Mouse (Mus musculus) left cerebral cortex, postnatal 25 days (tissue): ENCODE results near the gene Drc3. TPM values are rescaled to one million over a fixed set of nuclear protein-coding genes. Genes with fewer than 3 reads are reported as not detected.

Source experiments
- DNase-seq, 2 experiments: peaks; one replicate each; pipeline ENCODE4 v3.0.0; 2022; ENCODE audit warnings: low spot score in 2 of 2, mixed read lengths in 1 of 2
- intact Hi-C: fragments of 180-260 bp; cut with DNase I; formaldehyde crosslinking; loops from one replicate; pipeline ENCODE4 v1.15.1; 2025
- total RNA-seq, 2 experiments: library from RNA; stranded (reverse); gene quantifications; 2 replicates each; pipeline ENCODE4 v1.2.3; 2021

Drc3 gene
- total RNA-seq = 10 to 100 TPM in 1 of 2 experiments, 1 to 10 TPM in 1; 9.1 to 11.1 TPM

- peak; percentile 99 to 100 for DNase-seq
- intact Hi-C loops = loop anchor here (2.0 to 5.0 kb wide), 2 partner anchors 45 to 64 kb away; partner anchors contain the start of gene Gid4
Measured at GRCm38 (mm10) chr11:60352559-60353411, at the start of gene Drc3, which contains the start of gene Tom1l2. Gene Drc3, plus strand, starts transcription at chr11:60353329. Gene Tom1l2, minus strand, starts transcription at chr11:60352905.

- no peak for DNase-seq
- intact Hi-C loops = no loop called here
Measured at GRCm38 (mm10) chr11:60303497-60303896, 49.6 kb upstream of the Drc3 start.

- DNase-seq = no peak
- intact Hi-C loops = loop anchor here (5.0 kb wide), 1 partner anchor 107 kb away; no protein-coding TSS in a partner anchor
Measured at GRCm38 (mm10) chr11:60305611-60306010, 47.5 kb upstream of the Drc3 start.

DNA sequence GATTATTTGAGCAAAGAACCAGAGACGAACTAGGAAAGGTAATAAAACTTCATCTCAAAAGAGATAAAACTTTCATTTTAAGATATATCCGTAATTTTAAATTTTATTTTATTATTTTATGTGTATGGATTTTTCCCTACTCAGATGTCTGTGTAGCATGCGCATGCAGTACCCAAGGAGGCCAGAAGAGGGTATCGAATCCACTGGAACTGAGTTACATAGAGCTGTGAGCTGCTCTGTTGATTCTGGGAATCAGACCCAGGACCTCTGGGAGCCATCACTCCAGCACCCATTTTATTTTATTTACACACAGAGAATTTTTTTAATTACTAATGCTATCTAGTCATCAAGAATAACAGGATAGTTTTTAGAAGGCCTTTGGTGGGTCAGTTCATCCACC, 46.3 kb upstream of the Drc3 start:
- intact Hi-C loops = loop anchor here (5.0 kb wide), 1 partner anchor 105 kb away; no protein-coding TSS in a partner anchor
- DNase-seq = no peak

DNA sequence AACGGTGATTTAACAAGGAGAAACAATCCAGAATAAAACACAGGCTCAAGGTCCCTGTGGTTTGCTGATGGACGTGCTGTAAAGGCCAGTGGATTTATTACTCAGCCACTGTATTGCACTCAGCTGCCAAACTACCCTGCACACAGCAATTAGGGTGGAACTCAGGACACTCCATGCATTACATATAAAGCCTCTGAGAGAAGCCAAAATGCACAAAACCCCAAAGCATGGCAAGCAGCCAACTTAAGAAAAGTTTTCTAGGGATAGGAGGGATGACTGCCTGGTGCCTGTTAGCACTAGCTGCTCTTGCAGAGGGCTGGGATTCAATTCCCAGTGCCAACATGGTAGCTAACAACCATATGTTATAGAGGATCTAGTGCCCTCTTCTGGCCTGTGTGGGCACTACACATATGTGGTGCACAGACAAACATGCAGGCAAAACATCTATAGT, 45.7 kb upstream of the Drc3 start:
- DNase-seq = no peak
- intact Hi-C loops = loop anchor here (5.0 kb wide), 1 partner anchor 105 kb away; no protein-coding TSS in a partner anchor

DNA sequence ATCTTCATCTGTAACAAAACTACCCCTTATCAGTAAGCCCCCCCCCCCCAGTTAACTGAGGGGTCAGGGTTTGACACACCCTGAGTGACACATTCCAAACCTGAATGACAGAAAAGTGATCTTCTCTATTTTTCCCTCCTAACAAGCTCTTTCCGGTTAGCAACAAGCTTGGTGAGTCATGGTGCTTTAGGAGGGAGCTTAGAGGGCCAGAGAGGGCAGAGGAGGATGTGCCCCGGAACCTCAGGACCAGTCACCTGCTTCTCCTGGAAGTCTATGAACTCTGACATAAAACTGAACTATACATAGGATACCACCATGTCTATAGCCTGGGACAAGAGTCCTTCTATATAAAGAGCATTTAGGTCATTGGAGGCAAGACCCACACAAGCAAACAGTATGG, 45.1 kb upstream of the Drc3 start:
- DNase-seq = no peak
- intact Hi-C loops = loop anchor here (5.0 kb wide), 1 partner anchor 104 kb away; no protein-coding TSS in a partner anchor

DNA sequence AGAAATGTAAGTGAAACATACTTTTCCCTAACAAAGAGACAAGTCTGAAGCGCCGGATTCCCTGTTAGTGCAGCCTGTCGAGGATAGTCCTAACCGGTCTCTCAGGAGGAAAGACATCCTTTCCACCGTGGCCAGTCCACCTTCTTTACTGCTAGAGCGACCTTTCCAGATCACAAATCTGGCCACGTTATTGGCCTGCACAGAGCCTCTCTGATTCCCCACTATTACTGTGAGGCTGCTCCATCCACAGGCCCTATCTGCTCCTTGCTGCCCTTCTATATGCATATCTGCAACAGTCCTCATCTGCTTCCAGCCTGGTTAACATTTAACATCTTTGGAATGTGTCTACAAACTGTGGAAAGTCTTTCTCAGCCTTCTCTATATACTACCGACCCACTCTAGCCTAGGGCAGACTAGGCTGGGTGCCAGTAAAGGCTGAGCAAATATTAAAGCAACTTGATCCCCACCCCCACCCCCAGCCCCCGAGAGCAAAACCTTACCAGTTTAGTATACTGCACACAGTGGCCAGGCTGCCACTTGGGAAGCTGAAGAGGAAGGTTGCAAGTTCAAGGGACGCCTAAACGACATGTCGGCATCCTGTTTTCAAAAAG, 44.5 kb upstream of the Drc3 start:
- intact Hi-C loops = loop anchor here (5.0 kb wide), 1 partner anchor 104 kb away; no protein-coding TSS in a partner anchor
- DNase-seq = no peak

DNA sequence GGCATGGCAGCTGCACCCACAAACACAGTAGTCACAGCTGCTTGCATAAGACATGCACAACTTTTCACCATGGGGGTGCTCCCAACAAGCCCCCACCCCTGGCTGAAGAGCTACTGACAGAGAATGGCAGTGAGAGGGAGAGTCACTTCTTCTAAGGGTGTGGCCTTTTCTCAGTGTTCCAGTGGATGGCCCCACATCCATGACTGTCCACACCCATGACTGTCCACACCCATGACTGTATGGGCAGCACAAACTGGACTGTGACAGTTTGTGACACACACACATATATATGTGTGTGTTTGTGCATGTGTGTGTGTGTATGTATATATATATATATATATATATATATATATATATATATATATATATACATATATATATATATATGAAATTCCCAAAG, 43.3 kb upstream of the Drc3 start:
- no peak for DNase-seq
- intact Hi-C loops = loop anchor here (5.0 kb wide), 1 partner anchor 102 kb away; no protein-coding TSS in a partner anchor

DNA sequence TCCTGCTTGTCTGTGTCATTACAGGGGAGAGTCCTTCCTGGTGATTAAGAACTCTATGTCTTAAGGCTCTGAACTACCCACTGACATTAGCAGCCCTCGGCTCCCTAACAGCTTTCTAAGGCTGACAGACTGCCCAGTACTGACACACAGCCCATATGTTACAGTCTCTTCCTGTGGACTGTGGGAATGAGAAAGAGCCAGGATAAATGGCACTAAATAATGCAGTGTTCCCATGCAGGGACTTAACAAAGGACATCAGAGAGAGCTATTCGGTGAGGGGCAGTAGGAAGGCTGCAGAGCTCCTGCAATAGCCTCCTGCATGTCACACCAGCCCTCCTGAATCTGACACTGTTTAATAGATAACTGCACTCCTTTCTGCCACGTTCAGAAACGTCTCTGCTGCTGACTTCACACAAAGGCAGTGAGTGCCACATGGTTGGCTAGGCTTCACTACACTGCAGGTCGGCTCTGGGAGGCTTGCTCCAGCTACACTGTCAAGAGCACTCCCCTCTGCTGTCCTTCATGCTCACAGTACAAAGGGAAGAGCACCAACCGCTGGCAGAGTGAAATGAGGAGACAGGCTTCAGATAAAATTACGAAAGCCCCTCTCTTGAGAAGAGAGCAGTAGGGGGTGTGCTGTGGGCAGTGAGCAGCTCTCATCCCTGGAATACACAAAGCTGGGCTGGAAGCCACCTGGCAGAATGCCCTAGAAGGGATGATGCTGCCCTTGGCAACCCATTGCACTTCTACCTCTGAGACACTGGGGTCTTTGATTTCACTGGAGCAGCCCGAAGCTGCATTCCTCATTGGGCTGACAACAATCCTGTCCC, 41.9 kb upstream of the Drc3 start:
- intact Hi-C loops = no loop called here
- peak; percentile 75 to 85 for DNase-seq

GRCm38 (mm10) chr11:60316250-60316649, 36.9 kb upstream of the Drc3 start:
- no peak for DNase-seq
- intact Hi-C loops = no loop called here

DNA sequence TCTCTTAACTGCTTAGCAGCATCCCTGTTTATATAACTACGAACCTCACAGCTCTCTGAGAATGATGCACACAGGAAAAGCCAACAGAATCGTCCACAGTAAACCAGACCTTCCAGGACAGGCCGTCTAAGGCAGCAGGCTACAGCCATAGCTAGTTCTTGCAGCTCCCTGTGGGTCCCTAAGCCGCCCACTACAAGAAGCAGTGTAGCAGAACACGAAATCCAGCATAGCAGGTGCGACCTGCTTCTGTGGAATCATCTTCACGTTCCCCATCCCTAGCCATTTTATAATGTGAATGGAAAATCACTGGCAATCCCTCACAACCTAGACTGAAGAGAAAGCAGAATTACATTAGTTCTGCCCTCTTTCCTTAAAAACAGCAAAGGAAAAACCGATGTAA, 36.2 kb upstream of the Drc3 start:
- DNase-seq = peak in 1 of 2 experiments; percentile 77
- intact Hi-C loops = no loop called here

DNA sequence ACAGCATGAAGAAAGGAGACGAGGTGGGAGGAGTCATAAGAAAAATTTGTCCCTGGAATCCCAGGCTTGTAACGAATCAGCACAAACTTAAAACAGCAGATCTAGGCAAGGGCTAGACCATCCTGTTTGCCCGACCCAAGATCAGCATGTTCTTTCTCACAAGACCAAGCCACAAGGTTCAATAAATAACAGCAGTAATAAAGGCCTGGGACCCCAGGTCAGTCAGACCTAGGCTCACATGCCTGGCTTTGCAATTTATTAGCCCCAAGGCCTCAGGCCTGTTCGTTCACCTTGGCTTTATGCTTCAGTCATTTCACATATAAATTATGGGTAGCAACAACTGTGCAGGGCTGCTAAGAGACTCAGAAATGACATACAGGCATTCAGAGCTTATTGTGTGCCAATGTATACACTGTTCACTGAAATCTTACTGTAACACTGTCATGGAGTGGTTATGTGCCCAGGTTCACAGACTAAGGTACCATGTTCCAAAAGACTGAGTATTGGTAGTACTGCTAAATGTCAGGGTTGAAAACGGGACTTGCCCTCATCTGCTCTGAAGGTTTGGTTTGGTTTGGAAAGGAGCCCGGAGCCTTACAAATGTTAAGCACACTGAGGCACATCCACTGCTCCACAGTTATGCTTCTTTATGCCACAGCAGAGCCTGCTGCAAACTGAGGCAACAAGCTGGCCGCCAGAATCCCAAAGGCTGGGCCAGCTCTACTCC, 35.6 kb upstream of the Drc3 start:
- intact Hi-C loops = no loop called here
- DNase-seq = no peak

DNA sequence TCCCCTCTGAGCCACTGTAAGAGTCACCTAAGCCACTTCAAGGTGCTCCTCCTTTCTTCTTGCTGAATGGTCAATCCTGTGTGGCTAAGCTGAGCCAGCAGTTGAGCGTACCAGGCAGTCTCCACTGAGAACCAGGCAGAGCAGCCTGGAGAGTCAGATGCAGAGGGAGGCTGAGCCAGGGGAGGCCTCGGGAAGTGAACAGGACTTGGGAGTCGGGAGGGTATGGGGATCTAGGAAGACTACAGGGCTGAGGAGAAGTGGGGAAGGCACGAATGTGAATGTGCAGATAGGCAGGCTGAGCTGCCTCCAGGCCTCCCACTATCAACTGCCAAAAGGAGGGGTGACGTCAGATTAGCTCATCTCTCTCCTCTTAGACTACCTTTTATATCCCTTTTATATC, 34.4 kb upstream of the Drc3 start:
- intact Hi-C loops = no loop called here
- DNase-seq = peak in 1 of 2 experiments; percentile 77

- intact Hi-C loops = no loop called here
- no peak for DNase-seq
Measured at GRCm38 (mm10) chr11:60319257-60320066, 33.7 kb upstream of the Drc3 start.

DNA sequence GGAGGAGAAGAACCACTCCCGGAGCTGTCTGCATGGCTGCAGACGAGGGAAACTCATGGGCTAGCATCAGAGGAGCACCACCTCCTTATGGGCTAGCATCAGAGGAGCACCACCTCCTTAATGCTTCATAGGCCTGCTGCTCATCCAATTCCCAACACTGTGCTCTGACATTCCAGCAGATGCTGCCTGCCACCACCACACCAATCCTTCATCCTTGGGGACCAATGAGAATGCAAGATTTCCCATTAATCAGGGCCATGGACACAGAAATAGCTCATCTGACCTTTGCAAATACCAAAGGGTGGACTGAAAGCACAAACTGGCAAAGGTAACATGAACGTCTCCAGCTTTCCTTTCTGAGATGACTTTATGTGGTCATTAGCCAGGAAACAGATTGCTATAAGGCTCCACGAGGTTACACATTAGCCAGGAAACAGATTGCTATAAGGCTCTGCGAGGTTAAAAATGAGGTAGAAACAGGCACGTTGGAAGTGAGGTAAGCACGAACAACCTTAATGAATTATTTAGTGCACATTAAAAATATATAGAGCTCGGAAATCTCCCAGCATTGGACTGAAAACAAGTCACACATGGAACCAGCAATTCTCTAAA, 32.6 kb upstream of the Drc3 start:
- intact Hi-C loops = no loop called here
- no peak for DNase-seq

DNA sequence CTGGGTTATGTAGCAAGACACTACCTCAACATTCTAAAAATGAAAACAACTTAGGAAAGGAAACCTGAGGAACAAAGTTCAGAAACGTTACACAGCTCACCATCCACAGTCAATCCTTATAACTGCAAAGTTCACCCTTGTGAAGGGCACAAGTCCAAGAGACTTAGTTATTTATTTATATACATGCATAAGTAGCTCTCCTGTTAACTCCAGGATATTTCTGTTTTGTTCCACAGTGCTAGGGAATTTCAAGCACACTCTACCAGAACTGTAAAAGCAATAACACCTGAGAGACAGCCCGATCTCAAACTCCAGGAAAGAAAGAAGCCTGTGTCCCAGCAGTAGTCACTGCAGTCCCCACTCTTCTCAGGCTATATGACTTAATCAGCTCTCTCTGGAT, 31.7 kb upstream of the Drc3 start:
- intact Hi-C loops = no loop called here
- no peak for DNase-seq

GRCm38 (mm10) chr11:60323731-60324130, 29.4 kb upstream of the Drc3 start:
- intact Hi-C loops = no loop called here
- DNase-seq = no peak

DNA sequence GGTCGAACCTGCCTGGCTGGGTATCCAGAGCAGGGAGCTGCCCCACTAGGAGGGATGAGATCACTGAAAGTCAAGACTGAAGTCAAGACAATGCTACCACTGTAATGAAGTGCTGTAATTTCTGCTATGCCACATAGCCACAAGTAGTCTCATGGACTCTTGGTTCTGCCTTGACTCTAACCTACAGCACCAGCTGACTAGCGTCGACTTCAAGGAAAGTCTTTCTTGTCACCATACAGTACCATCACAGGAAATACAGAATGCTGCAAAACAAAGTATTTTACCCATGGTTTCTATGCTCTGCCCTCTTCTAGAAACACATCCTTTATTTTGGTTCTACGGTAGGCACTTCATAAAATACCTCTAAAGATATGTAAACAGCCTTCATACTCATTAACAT, 22.6 kb upstream of the Drc3 start:
- no peak for DNase-seq

More for the DNA sequence above, 22.6 kb upstream of the Drc3 start:
- intact Hi-C loops = no loop called here
